Mouse (Mus musculus) hematopoietic stem cell, adult 5-6 weeks (primary cell): ENCODE data around the gene Axdnd1. TPM values are rescaled to one million over a fixed set of nuclear protein-coding genes. Genes with fewer than 3 reads are reported as not detected.
"Not testable (repeated sequence)": the region's sequence is repeated elsewhere in the genome, so short reads cannot be mapped to it uniquely, and the experiment has no call there.

ENCODE experiments used
- ATAC-seq, 2 experiments: fragments of 125-278 bp in 1 of 2; replicated peaks in 1 of 2; 2 replicates each; pipeline ENCODE4 v1.8.0; 2016 to 2017; ENCODE audit warnings: inconsistent platforms in 2 of 2, mild to moderate bottlenecking in 2 of 2, moderate number of reproducible peaks in 2 of 2, low read depth in 1 of 2, moderate TSS enrichment in 1 of 2; ENCODE audit not compliant: low FRiP score in 2 of 2, poor library complexity in 2 of 2, severe bottlenecking in 2 of 2, insufficient read depth in 1 of 2, low TSS enrichment in 1 of 2
- total RNA-seq: library from RNA; stranded (forward); fragments of 172-1452, 232-1000 nt; gene quantifications from 2 replicates; pipeline ENCODE4 v1.2.3, GENCODE M21; 2017

The Axdnd1 gene
- total RNA-seq, 1 experiment from 2014 or later: not detected

DNA sequence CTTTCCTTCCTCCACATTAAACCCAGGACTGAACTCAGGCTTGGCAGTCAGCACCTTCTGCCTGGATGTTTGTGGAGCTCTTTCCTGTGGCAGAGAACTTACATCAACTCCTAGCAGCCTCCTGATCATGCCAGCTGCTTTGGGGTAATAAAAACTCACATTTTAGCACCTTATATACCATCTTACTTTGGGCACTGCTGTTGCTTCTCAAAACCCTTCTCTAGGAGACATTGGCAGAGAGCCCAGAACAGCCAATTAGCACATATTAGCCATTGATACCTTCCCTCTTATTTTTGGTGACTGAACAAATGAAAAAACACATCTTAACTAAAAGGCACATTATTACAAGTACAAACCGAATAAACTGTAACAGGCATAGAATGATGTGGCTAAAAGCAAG is 24.1 kb upstream of the Axdnd1 start:
- no peak for ATAC-seq

DNA sequence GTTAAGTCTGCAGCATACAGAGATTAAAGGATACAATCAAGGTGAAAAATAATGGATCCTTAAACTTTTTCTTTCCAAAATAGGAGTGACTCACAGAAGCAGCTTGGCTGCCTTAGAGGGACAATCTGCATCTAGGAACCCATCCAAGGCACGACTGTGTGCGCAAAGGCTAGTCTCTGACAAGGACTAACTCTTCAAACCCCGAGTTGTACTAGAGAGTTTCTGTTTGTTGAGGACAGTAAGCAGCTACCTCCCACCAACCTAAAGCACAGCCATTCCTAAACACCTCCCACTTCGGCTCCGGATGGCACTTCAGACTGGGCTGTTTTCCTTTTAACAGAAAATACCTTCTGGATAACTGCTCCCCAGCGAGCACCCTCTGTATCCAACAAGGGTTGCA is 21.8 kb upstream of the Axdnd1 start:
- ATAC-seq: no peak

DNA sequence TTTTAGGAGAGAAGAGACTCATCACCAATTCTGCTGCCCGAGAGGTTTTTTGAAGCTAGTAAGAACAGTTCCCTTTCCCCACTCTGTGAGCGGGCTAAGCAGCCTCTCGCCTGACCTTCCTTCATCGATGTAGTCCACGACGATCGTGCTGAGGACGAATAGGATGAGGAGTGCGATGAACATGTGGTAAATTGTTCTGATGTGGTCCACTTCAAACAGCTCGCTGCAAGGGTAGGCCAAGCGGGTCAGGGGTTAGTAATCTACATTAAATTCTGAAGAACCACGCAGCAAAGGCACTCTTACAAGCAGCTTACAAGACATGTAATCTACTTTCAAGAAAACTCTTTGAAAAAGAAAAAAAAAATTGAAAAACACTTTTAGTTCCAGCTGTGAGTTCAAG is 21.3 kb upstream of the Axdnd1 start:
- no peak for ATAC-seq

DNA sequence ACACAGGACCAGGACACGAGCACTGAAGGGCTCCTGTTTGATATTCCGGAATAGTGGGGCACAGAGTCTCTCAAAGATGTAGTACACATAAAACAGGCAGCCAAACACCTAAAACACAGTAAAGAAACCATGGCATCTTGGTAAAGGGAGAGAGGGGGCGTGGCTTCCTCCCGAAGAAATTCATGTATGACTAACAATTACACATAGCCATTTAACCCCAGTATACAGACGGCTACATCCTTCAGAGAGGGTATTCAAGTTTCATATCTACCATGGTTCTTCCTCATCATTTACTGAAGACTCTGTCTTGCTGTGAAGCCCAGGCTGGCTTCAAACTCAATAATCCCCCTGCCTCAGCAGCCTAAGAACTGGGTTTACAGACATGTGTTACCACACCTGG is 16.8 kb upstream of the Axdnd1 start:
- ATAC-seq: no peak

DNA sequence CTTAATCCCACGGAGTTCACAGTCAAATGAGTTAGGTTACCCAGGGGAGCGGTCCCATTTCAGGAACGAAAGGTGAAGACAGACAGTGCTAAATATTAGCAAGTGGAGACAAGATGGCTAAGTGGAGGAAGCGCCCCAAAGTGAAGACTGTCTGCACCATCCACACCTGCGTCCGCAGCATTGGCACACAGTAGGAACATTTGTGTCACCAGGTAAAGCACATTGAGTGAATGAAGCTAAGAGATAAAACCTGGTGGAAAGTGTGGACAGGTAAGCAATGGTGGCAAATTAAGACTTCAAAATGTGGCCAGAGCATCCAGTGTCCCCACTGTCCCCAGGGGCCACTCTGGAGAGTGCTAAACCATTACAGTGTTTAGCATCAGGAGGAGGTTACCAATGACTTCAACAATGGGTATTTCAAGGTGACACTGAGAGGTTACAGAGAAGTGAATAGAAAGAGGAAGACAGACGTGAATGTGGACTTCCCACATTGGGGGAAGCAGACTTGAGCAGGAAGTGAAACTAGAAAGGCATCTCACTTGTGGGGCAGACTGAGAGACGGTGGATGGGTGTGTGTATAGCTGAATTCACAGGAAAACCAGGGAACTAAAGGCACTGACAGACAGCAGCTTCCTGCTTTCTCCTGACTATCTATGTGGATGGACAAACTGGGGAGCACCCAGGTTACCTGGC is 16.2 kb upstream of the Axdnd1 start:
- peak; percentile 69 to 88 for ATAC-seq

GRCm38 (mm10) chr1:156433497-156433896 is 12.5 kb upstream of the Axdnd1 start:
- ATAC-seq: no peak

GRCm38 (mm10) chr1:156432498-156432897 is 11.5 kb upstream of the Axdnd1 start:
- no peak for ATAC-seq

- no peak for ATAC-seq
These were observed 7.5 kb upstream of the Axdnd1 start for GRCm38 (mm10) chr1:156428434-156428833.

DNA sequence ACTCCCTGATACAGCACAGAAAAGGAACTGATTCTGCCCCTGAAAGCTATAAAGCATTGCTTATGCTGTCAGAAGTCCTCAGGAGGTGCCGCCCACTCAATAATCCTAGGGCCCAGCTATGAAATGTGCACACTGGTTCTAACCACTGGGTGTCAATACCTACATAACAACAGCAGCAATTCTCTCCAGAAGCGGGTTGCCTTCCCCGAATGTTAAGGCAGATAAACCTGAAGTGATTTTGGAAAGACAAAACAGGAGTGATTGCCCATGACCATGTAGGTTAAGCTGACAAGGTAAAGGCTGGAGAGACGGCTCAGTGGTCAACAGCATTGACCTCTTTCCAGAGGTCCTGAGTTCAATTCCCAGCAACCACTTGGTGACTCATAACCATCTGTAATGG is 4.8 kb upstream of the Axdnd1 start:
- ATAC-seq: no peak

DNA sequence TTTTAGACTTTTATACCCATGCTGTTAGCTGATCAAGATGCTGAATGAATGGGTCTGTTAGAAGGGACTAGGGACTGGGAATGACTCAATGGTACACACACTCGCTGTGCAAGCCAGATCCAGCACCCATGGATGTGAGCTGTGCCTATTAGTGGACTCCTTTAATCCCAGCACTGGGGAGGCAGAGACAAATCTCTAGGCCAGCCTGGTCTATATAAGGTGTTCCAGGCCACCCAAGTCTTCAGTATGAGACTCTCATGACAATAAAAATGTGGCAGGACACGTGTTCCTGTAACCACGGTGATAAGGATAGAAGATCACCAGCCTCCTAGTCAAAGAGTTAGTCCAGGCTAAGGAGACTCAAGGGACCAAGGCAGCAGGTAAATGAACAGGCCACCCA is 3.1 kb upstream of the Axdnd1 start:
- no peak for ATAC-seq

- ATAC-seq: no peak
These were observed 2.5 kb upstream of the Axdnd1 start for GRCm38 (mm10) chr1:156423493-156423892.

- ATAC-seq: no peak
These were observed 1.9 kb upstream of the Axdnd1 start for GRCm38 (mm10) chr1:156422856-156423255.

- ATAC-seq: no peak
These were observed 2.8 kb downstream of the Axdnd1 start for GRCm38 (mm10) chr1:156418170-156418569.

DNA sequence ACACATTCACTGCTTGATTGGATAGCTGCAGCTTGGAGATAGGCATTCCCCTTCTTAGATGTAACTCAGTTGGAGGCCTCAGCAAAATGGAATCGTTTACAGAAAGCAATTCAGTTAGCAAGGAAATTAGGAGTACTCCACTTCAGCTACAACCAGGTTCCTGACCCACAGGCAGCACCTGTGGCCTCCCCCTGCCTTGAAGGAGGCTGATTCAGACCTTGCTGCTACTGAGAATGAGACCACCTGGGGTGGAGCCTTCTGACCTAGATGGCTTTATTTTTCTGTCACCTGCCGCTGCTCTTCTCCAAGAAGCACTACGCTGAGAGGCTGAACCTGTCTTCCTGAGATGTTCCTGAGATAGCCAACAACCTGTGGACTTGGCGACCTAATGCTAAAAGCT is 12.4 kb downstream of the Axdnd1 start:
- no peak for ATAC-seq

- ATAC-seq: peak; percentile 97 to 98
These were observed 13.0 kb downstream of the Axdnd1 start for GRCm38 (mm10) chr1:156408004-156408403.

- no peak for ATAC-seq
These were observed 17.7 kb downstream of the Axdnd1 start for GRCm38 (mm10) chr1:156403251-156403650.

GRCm38 (mm10) chr1:156402491-156402890 is 18.5 kb downstream of the Axdnd1 start:
- no peak for ATAC-seq

- ATAC-seq: not testable (repeated sequence)
These were observed 20.8 kb downstream of the Axdnd1 start for GRCm38 (mm10) chr1:156400159-156400558.

GRCm38 (mm10) chr1:156393148-156393547 is 27.8 kb downstream of the Axdnd1 start:
- no peak for ATAC-seq
